Mouse (Mus musculus): ENCODE measurements around the gene Taf4.

The Taf4 gene

GRCm38 (mm10) chr2:179982715-179983114 is 6.3 kb upstream of the Taf4 start:
- DNase-seq (ENCODE audit: low read depth) = no peak

DNA sequence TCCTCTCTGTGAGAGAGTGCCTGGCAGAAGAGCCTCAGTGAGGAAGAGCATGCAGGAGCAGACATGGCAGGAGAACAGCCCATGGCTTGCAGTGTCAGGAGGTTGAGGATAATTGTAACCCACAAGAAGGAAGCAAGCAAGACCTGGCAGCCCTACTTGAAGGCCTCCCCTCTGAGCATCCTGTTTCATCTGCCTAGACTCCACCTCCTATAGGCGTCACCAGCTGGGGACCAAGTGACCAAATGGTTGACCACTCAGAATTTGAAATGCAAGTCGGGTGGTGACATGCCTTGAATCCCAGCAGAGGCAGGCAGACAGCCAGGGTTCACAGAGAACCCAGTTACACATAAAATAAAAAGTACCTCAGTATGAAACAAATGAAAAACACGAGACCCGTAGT is 4.2 kb upstream of the Taf4 start:
- no peak for DNase-seq (ENCODE audit: low read depth)

DNA sequence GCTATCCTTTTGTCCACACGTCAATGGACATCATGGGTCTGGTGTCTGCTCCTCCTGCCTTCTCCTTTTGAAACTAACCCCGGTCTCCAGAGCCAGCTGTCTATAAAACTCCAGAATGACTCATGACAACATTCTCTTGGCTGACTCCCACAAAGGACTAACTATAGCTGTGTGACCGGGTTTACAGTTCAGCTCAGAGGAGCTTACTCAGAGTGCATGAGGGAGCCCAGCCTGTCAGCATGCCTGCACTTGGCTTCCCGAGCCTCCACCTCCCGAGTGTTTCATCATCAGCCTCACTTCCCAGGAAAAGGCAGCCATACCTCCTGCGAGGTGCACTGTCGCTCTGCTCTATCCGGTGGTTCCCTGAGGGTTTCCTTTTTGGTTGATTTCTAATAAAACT is 3.4 kb upstream of the Taf4 start:
- DNase-seq (ENCODE audit: low read depth) = no peak

GRCm38 (mm10) chr2:179978250-179978649 is 1.8 kb upstream of the Taf4 start:
- DNase-seq (ENCODE audit: low read depth) = peak; percentile 40

GRCm38 (mm10) chr2:179977344-179978025 is 1.0 kb upstream of the Taf4 start:
- peak; percentile 26 for DNase-seq (ENCODE audit: low read depth)

GRCm38 (mm10) chr2:179976295-179976627 is 185 bp downstream of the Taf4 start:
- no peak for DNase-seq (ENCODE audit: low read depth)

GRCm38 (mm10) chr2:179975851-179976250 is 595 bp downstream of the Taf4 start:
- DNase-seq (ENCODE audit: low read depth) = peak; percentile 31

GRCm38 (mm10) chr2:179974651-179975471 is 1.6 kb downstream of the Taf4 start:
- DNase-seq (ENCODE audit: low read depth) = peak; percentile 43

DNA sequence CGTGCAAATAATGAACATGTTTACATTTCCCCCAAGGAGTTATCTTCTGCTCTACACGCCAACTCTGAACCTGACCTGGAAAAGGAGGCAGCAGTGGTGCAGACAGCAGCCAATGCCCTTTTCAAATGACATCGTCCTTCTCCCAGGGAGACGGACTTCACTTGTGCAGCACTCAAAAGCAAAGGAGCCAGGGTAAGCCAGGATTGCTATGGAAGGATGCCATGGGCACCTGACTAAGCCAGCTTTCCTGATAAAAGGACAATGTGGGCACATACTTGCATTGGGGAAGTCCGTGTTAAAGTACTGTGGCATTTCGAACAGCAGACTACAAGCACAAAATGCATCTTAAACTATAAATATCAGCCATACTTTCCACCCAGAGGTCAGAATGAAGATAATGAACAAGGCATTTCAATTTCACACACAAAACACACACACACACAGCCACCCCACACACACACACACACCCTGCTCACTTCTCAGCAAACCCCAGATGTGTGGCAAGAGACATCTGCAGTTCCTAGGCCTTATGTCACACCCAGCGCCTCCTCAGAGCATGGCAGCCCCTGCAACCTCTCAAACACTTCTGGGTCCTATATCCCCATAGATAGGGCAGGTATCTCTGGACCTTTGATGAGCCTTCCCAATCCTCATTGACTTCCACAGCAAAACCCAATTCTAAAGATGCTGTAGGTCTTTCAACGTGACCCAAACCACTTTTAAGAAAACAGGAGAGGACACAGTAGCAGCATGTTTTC is 2.4 kb downstream of the Taf4 start:
- DNase-seq (ENCODE audit: low read depth) = no peak

DNA sequence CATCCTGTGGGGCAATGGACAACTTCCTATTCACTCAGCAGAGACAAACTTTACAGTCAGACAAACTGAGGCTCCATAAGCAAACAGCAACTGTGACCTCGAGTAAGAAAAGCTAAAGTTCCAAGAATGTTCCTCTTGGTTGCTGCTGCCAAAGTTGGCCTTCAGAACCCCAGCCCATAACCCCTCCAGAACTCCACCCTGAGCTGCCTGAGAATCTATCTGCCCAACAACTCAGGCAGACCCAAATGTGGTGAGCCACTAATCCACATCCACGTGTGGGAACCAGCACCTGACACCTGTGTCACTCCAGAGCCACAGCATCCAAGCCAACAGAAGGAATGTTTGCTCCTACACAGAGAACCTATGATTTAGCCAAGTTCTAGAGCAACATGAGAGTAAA is 4.0 kb downstream of the Taf4 start:
- no peak for DNase-seq (ENCODE audit: low read depth)

DNA sequence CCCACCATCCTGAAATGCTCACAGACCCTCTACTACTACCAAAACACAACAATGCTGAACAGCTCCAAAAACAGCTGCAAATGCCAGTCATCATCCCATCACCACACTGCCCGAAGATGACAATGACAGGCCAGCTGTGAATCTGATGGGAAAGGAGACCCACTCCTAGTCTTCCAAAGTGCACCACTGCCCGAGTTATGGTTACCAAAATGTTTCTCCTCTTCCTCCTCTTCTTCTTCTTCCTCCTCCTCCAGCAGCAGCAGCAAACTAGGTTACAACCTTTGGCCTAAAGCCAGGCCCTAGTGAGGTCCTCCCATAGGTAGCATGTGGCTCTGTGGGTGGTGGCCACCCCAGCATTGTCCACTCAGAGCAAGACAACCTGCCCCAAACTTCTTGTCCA is 4.6 kb downstream of the Taf4 start:
- no peak for DNase-seq (ENCODE audit: low read depth)

GRCm38 (mm10) chr2:179969137-179969536 is 7.3 kb downstream of the Taf4 start:
- DNase-seq (ENCODE audit: low read depth) = no peak

DNA sequence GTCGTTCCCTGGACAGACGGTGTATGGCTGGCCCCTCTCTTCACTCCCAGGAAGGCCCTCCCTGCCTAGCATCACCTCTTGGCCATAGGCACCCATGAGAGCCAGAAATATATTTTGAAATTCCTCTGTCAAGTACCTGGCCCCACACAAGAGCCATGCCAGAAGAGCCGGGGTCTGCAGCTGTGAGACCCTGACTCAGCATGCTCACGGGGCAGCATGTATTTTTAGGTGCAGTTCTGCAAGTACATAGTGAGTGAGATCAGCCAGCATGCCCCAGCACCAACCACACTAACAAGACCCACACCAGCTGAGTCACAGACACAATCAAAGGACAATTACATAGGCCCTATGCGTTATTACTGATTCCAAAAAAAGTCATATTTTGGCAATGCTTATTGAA is 8.8 kb downstream of the Taf4 start:
- DNase-seq (ENCODE audit: low read depth) = no peak

DNA sequence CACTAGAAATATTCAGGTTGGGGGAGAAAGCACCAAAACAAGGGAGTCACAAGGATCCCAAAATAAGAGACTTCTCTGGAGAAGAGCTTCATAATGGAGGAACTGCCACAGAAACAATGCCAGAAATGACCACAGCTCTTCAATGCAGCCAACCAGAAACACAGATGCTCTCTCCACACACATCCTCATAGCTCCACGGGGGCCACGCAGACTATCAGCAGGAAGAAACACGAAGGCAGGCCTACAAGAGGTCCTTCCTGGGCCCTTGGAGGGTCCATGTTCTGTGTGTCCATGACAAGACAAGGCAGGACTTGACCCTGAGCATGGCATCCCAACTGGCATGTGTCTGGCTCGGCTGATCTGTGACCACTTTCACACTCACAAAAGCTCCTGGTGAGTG is 15.0 kb downstream of the Taf4 start:
- no peak for DNase-seq (ENCODE audit: low read depth)

GRCm38 (mm10) chr2:179960327-179960726 is 16.1 kb downstream of the Taf4 start:
- DNase-seq (ENCODE audit: low read depth) = no peak

DNA sequence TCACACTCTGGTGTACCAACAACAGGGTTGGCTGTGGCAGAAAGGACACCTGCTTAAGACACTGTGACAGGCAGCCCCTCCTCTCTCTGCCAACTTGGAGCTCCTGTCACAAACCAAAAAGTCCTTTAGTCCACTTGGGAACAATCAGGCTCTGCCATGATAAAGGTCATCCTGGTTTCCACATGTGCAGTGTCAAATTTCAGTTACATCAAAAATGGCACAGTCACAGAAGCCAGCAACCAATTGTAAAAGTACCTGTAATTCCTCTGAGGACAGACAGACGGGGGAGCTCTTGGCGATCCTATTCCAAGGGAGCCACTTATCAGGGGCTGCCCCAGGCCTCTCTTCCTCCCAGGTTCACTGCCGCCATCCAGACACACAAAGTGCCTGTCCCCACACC is 17.1 kb downstream of the Taf4 start:
- no peak for DNase-seq (ENCODE audit: low read depth)

- DNase-seq (ENCODE audit: low read depth) = no peak
Observed at GRCm38 (mm10) chr2:179951542-179952524, 24.6 kb downstream of the Taf4 start.

- DNase-seq (ENCODE audit: low read depth) = no peak
Observed at GRCm38 (mm10) chr2:179948820-179949219, 27.6 kb downstream of the Taf4 start.

- DNase-seq (ENCODE audit: low read depth) = no peak
Observed at GRCm38 (mm10) chr2:179947607-179948006, 28.8 kb downstream of the Taf4 start.

GRCm38 (mm10) chr2:179946496-179946895 is 29.9 kb downstream of the Taf4 start:
- DNase-seq (ENCODE audit: low read depth) = no peak

DNA sequence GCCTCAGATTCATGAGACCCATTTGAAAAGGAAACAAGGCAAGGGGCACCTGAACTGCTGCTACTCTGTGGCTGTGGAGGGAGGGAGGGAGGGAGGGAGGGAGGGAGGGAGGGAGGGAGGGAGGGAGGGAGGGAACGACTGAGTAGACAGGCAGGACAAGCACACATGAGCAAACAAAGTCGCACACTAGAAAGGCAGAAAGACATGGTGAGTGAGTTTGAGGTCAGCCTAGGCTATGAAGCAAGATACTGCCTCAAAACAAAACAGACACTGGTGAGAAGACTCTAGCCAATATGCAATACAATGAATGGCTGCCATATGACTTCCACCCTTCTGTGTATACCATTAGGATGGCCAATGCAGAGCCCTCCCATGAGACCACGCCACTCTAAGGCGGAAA is 31.4 kb downstream of the Taf4 start:
- DNase-seq (ENCODE audit: low read depth) = no peak

GRCm38 (mm10) chr2:179941696-179942095 is 34.8 kb downstream of the Taf4 start:
- DNase-seq (ENCODE audit: low read depth) = no peak
